Mouse (Mus musculus) E14TG2a.4 (cell line): ENCODE data around the gene Cox4i1.

Experiments
- H3K27me3 ChIP-seq: 2 replicates; pipeline ENCODE4 v1.6.1; 2014; ENCODE audit warnings: low read length, control low read depth; ENCODE audit not compliant: insufficient read depth
- H3K36me3 ChIP-seq: 2 replicates; pipeline ENCODE4 v1.6.1; 2014; ENCODE audit warnings: low read length, control low read depth; ENCODE audit not compliant: insufficient read depth
- H3K4me1 ChIP-seq: replicated peaks from 2 replicates; pipeline ENCODE4 v1.6.1; 2014; ENCODE audit warnings: low read depth, low read length, control low read depth
- H3K4me3 ChIP-seq: replicated peaks from 2 replicates; pipeline ENCODE4 v1.5.1; 2014; ENCODE audit warnings: mild to moderate bottlenecking, low read length
- H3K9me3 ChIP-seq: 2 replicates; pipeline ENCODE4 v1.6.1; 2014; ENCODE audit warnings: low read length, control low read depth
- CTCF ChIP-seq: conservative IDR thresholded peaks from 2 replicates; pipeline ENCODE4 v1.5.1; 2014; ENCODE audit warnings: low read length
- NANOG ChIP-seq: IDR thresholded peaks from 2 replicates; pipeline ENCODE4 v1.6.1; 2014; ENCODE audit warnings: borderline replicate concordance, low read length, mixed read lengths
- POU5F1 ChIP-seq: IDR thresholded peaks from 2 replicates; pipeline ENCODE4 v1.6.1; 2014; ENCODE audit warnings: low read length, borderline replicate concordance

The Cox4i1 gene

DNA sequence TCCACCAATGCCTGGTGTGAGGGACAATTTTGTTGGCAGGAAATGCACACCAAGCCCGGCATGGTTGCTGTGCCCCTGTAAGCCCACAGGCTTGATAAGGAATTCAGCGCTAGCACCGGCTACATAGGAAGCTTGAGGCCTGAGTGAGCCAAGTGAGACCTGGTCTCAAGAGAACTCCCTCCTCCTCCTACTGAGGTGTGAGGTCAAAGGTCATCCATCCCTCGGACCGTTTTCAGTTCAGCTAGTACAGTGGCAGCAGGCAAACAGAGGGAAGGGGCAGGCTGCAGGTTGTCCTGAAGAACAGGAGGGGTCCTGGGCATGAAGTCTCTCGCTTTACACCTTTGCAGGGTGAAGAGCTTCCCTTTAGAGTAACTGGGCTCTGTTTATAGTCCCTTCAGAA lies 37.2 kb upstream of the Cox4i1 start:
- Histone ChIP-seq H3K9me3 (no peaks in the 10 kb centered on the region), H3K27me3 (peaks cover under 1% of the 10 kb centered on the region; the same call in 1 of the 2 replicates), H3K36me3 (peaks cover 15% of the 10 kb centered on the region; the same call in 1 of the 2 replicates), H3K4me1 (peaks cover 86% of the 10 kb centered on the region), H3K4me3 (peak overlapping the region; percentile 61)
- TF ChIP-seq POU5F1, result no peak
- no peak for TF ChIP-seq NANOG
- TF ChIP-seq CTCF, result no peak

DNA sequence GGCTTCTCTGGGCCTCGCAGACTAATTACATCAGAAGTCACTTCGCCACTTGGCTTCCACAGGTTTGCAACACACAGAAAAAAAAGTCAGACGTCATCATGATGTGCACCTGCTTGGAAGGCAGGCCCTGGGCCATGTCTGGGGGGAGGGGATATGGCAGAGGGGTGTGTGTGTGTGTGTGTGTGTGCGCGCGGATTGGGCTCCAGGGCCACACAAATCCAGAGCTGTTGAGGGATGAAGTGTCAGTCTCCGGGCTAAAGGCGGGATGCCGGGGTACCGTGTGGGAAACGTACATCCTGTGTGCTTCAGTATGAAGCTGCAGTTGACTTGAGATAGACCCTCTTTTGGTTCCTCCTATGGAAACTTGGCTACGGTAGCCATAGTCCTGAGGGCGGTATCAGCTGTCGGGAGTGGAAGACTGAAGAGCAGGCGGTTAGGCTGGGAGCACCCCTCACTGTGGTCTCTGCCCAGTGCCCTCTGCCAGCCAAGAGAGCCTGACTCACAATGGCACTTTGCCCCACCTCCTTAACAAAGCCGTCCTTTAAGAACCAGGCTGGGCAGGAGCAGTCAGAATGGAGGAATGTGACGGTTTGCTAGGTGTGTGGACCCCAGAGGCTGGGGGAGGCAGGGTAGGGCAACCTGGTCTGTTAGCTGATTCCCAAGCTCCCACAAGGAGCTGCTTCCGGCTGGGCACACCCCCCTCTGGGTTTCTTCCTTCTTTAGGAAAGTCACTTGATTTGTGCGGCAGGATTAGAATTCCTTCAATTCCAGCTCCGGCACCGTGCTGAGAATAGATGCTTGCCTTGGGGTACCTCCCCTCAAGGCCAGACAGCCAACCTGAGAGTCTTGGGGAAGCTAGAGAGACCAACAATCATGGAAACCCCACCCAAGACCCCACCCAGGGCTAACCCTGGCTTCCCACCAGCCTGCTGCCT lies 36.3 kb upstream of the Cox4i1 start:
- TF ChIP-seq NANOG (no peak), POU5F1 (no peak), CTCF (no peak)

DNA sequence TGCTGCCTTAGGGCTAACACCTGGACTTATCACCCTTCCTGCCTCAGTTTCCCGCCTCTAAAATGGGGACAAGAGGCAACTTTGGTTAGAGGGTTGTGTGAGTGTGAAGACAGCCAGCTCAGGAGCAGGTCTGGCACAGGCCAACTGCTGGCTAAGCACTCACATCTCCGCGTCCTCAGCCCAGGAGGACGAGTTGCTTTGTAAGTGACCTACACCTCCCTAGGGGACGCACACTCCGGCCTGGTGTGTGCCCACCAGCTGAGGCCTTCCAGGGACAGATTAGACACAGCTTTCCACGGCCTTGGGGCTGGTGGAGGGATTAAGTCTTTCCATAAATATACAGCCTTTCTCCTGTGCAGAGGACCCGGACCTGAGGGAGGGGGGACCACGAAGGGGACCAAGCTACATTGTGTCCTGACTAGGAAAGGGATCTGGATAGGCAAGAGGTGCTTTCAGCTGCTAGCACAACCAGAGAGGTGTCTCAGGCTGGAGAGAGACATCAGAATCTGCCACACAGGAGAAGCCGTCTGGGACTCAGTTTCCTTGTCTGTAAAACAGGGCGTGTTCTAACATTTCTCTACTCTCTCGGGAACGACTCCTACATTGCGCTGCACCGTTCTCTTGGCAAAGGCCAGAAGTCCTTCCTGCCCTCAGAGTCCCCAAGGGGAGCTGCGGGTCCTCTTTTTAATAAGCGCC lies 34.9 kb upstream of the Cox4i1 start:
- Histone ChIP-seq H3K4me3 (peak overlapping the region; percentile 82), H3K36me3 (peaks cover 15% of the 10 kb centered on the region; the same call in 1 of the 2 replicates), H3K9me3 (no peaks in the 10 kb centered on the region), H3K27me3 (peaks cover 20% of the 10 kb centered on the region), H3K4me1 (peaks cover 68% of the 10 kb centered on the region)
- TF ChIP-seq NANOG, result no peak
- TF ChIP-seq CTCF, result no peak
- TF ChIP-seq POU5F1, result no peak

More for the DNA sequence above, 36.3 kb upstream of the Cox4i1 start:
- no peaks in the 10 kb centered on the region for H3K9me3 ChIP-seq
- peak overlapping the region; percentile 82 for H3K4me3 ChIP-seq
- H3K36me3 ChIP-seq, result peaks cover 15% of the 10 kb centered on the region; the same call in 1 of the 2 replicates
- peaks cover 9% of the 10 kb centered on the region for H3K27me3 ChIP-seq
- H3K4me1 ChIP-seq, result peaks cover 81% of the 10 kb centered on the region

- TF ChIP-seq CTCF (no peak), NANOG (no peak), POU5F1 (no peak)
- H3K4me1 ChIP-seq, result peaks cover 63% of the 10 kb centered on the region
- peaks cover 20% of the 10 kb centered on the region for H3K27me3 ChIP-seq
Observed at GRCm38 (mm10) chr8:120633665-120634271, 34.3 kb upstream of the Cox4i1 start.

GRCm38 (mm10) chr8:120634329-120634839 lies 33.6 kb upstream of the Cox4i1 start:
- H3K9me3 ChIP-seq, result no peaks in the 10 kb centered on the region
- H3K4me1 ChIP-seq, result peaks cover 56% of the 10 kb centered on the region
- peaks cover 11% of the 10 kb centered on the region; the same call in 1 of the 2 replicates for H3K36me3 ChIP-seq
- H3K27me3 ChIP-seq, result peaks cover 20% of the 10 kb centered on the region
- peak overlapping the region; percentile 82 for H3K4me3 ChIP-seq
- TF ChIP-seq NANOG (no peak), POU5F1 (no peak), CTCF (no peak)

More at GRCm38 (mm10) chr8:120633665-120634271, 34.3 kb upstream of the Cox4i1 start:
- Histone ChIP-seq H3K36me3 (peaks cover 15% of the 10 kb centered on the region; the same call in 1 of the 2 replicates), H3K9me3 (no peaks in the 10 kb centered on the region), H3K4me3 (peak overlapping the region; percentile 82)

DNA sequence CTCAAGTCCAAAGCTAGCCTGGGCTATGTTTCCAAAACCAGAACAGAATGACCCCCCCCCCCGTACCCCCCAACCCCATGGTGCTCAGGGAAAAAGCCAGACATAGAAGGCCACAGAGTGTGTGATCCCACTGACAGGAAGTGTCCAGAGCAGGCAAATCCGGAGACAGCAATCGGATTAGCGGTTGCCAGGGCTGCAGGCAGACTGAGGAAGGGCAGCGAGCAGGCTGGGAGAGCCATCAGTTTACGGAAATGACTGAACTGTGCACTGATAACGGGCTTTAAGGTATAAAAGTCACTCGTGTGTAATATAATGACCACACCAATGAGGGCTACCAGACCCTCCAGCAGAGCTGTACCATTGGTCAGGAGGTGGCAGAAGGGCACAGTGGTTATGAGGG lies 26.8 kb upstream of the Cox4i1 start:
- Histone ChIP-seq H3K36me3 (no peaks in the 10 kb centered on the region), H3K27me3 (peaks cover 28% of the 10 kb centered on the region), H3K4me1 (peaks cover 27% of the 10 kb centered on the region), H3K4me3 (no peak overlapping the region), H3K9me3 (no peaks in the 10 kb centered on the region)
- TF ChIP-seq CTCF (no peak), POU5F1 (no peak), NANOG (no peak)

DNA sequence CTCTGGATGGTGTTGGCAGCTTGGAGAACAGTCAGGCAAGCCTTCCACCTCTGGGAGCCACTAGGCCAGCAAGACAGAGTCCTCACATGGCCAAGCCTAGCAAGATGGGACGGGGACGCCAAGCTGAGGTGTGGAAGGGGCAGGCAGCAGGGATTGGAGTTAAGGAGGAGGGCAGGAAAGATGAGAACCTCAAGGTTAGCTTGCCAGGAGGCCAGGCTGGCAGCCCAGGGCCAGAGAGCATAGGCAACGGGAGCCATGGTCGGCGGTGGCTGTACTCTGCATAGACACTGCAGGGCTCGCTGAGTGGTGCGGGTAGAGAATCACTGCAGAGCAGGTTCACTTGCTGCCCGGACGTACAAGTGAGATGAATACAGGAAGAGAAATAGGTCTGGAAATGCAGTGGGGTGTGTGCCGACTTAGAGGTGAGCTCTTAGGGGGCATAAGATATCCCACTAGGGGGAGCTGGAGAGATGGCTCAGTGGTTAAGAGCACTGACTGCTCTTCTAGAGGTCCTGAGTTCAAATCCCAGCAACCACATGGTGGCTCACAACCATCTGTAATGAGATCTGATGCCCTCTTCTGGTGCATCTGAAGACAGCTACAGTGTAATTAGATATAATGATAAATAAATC lies 25.9 kb upstream of the Cox4i1 start:
- Histone ChIP-seq H3K4me1 (peaks cover 28% of the 10 kb centered on the region), H3K9me3 (no peaks in the 10 kb centered on the region), H3K4me3 (0 out of 2 replicates have a peak overlapping the region, but pooled peaks have one; percentile 13), H3K36me3 (no peaks in the 10 kb centered on the region), H3K27me3 (peaks cover 26% of the 10 kb centered on the region)
- TF ChIP-seq NANOG (no peak), CTCF (peak; percentile 29), POU5F1 (no peak)
